Mouse (Mus musculus) heart, postnatal 0 days (tissue): ENCODE data around the gene Otogl. TPM values are rescaled to one million over a fixed set of nuclear protein-coding genes. Genes with fewer than 3 reads are reported as not detected.

Experiments
- ATAC-seq: fragments of 200-750 bp; cut with Nextera tagmentation; 2 replicates; pipeline ENCODE4 v1.8.0; 2017; ENCODE audit warnings: low read depth, moderate number of reproducible peaks, moderate library complexity; ENCODE audit not compliant: insufficient read depth
- DNase-seq: peaks from one replicate; pipeline ENCODE4 v3.0.0-alpha.2; 2016; ENCODE audit warnings: low spot score
- H3K27ac ChIP-seq: fragments of 300-500 bp; sonication (generic); 2 replicates; pipeline ENCODE4 v1.5.1; 2014; ENCODE audit warnings: low read depth, mild to moderate bottlenecking
- H3K27me3 ChIP-seq: fragments of 300-500 bp; sonication (generic); 2 replicates; pipeline ENCODE4 v1.6.1; 2014; ENCODE audit warnings: low read length, mixed read lengths; ENCODE audit not compliant: control insufficient read depth, insufficient read depth
- H3K36me3 ChIP-seq: fragments of 300-500 bp; sonication (generic); replicated peaks from 2 replicates; pipeline ENCODE4 v1.6.1; 2014; ENCODE audit warnings: low read length, mixed read lengths; ENCODE audit not compliant: control insufficient read depth, insufficient read depth
- H3K4me1 ChIP-seq: fragments of 300-500 bp; sonication (generic); 2 replicates; pipeline ENCODE4 v1.6.1; 2014; ENCODE audit warnings: antibody characterized with exemption; ENCODE audit not compliant: control insufficient read depth, insufficient read depth
- H3K4me2 ChIP-seq: fragments of 300-500 bp; sonication (generic); 2 replicates; pipeline ENCODE4 v1.6.1; 2014; ENCODE audit warnings: low read depth, mild to moderate bottlenecking, low read length, moderate library complexity
- H3K4me3 ChIP-seq: fragments of 300-500 bp; sonication (generic); 2 replicates; pipeline ENCODE4 v1.5.1; 2014; ENCODE audit warnings: low read depth, low read length
- H3K9ac ChIP-seq: fragments of 300-500 bp; sonication (generic); replicated peaks from 2 replicates; pipeline ENCODE4 v1.6.1; 2014; ENCODE audit warnings: low read depth, low read length, mixed read lengths
- H3K9me3 ChIP-seq: fragments of 300-500 bp; sonication (generic); replicated peaks from 2 replicates; pipeline ENCODE4 v1.6.1; 2016; ENCODE audit warnings: low read length; ENCODE audit not compliant: control insufficient read depth
- CTCF ChIP-seq: IDR thresholded peaks from 2 replicates; pipeline ENCODE4 v1.5.1; 2016; ENCODE audit warnings: antibody characterized with exemption, control low read depth, low read depth
- EP300 ChIP-seq: IDR thresholded peaks from 2 replicates; pipeline ENCODE4 v1.6.1; 2016; ENCODE audit warnings: antibody characterized with exemption, low read depth
- WGBS: fragments of 180-500 bp; shearing (Covaris S2); extraction: QIAGEN DNeasy Blood & Tissue Kit; methylation state at CpG from one replicate; pipeline ENCODE4 v1.1.7; 2014; 5-methylcytosine and 5-hydroxymethylcytosine counted together
- polyA plus RNA-seq: library from polyadenylated mRNA; unstranded; fragments of >200 nt; fragmentation: Nextera tagmentation; extraction: Ambion mirVana; gene quantifications from 2 replicates; pipeline ENCODE4 v1.2.1, GENCODE M21; 2015
- total RNA-seq: library from RNA; depleted of rRNA; stranded (reverse); fragments of >200 nt; gene quantifications from 2 replicates; pipeline ENCODE4 v1.2.3, GENCODE M21; 2014; ENCODE audit warnings: low replicate concordance; rRNA removed

Gene Otogl
- total and polyA plus RNA-seq, 2 experiments from 2014 or later: 0.08 to 0.15 TPM

GRCm38 (mm10) chr10:107719806-107720205, 192.1 kb downstream of the Otogl start, which contains the start of gene Ptprq:
Gene Ptprq (minus strand): TSS chr10:107720051.
- Histone ChIP-seq H3K4me2 (no peak within 1 kb of the TSS), H3K27me3 (no peaks in the 10 kb centered on the region), H3K4me3 (no peak within 1 kb of the TSS), H3K27ac (no peak within 1 kb of the TSS), H3K36me3 (no peaks in the 10 kb centered on the region), H3K9ac (no peak within 1 kb of the TSS), H3K4me1 (no peaks in the 10 kb centered on the region), H3K9me3 (no peaks in the 10 kb centered on the region)
- DNase-seq: no peak
- 53% methylated on average over 1 of the region's 1 CpGs for WGBS
- TF ChIP-seq CTCF (no peak), EP300 (no peak)
- ATAC-seq: no peak

Other genes with a start within 250 kb of the Otogl start
- 0.08 and 0.11 TPM in 2 replicates for gene Ptprq, start 192.1 kb downstream of the Otogl start, total RNA-seq
- 0.01 TPM in 1 of 2 replicates, not detected in the other for gene Ptprq, start 192.1 kb downstream of the Otogl start, polyA plus RNA-seq